Mouse (Mus musculus): ENCODE results near the gene Shank1.

Shank1 gene

DNA sequence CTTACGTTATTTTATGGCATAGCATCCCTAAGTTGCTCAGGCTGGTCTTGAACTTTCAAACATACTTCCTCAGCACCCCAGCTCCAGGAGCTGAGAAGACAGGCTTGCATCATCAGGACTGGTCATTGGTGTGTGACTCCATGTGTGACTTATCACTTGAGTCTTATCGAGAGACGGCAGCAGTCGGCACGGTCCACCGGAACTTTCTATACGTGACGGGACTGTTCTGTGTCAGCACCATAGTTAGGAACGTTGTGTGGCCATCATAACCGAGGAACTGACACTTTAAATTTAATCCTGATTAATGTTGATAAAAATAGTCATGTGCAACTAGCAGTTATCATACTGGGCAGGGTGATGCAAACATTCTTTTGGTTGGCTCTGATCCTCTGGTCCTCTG lies 31.1 kb downstream of the Shank1 start:
- DNase-seq (ENCODE audit: low read depth, low spot score), result no peak

DNA sequence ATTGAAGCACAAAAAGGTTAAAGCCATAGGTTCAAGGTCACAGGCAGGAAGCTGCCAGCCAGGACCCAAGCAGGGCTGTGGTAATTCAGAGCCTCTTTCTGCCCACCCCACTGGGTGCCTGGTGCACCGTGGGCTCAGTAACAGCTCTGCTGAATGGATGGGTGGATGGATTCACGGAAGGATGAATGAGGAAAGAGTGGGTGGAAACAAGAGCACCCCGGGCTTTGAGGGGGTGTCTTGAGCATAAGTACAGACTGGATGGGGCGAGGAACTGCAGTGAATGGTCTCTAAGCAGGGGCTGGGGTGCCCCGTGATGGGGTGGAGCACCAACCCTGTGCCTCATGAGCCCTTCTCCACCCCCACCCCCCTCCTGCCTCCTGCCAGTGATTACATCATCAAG lies 31.7 kb downstream of the Shank1 start:
- DNase-seq (ENCODE audit: low read depth, low spot score), result no peak

DNA sequence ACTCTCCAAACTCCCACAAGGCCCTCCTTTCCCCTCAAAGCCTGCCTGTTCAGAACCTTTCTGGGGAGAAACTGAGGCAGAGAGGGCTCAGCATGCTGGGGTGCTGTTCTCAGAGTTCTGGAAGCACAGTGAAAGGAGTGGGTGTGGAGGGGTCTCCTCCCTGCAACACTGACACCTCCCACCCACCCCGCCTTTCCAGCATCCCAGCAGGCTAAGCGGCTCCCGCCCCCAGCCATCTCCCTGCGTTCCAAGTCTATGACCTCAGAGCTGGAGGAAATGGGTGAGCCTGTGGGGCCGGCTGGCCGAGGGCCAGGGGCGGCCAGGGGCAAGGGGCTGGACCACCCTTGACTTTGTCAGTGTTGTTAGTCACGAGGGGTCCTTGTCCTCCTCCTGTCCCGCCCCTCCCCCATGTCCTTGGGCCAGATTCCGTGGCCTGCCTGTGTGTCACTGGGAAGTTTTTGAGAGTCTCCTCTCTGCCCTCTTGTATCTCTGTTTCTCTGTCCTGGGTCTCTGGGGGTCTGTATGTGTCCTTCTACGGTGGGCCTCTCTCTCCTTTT lies 33.5 kb downstream of the Shank1 start:
- DNase-seq (ENCODE audit: low read depth, low spot score), result no peak

GRCm38 (mm10) chr7:44344622-44345021 lies 34.6 kb downstream of the Shank1 start:
- DNase-seq (ENCODE audit: low read depth, low spot score), result no peak

DNA sequence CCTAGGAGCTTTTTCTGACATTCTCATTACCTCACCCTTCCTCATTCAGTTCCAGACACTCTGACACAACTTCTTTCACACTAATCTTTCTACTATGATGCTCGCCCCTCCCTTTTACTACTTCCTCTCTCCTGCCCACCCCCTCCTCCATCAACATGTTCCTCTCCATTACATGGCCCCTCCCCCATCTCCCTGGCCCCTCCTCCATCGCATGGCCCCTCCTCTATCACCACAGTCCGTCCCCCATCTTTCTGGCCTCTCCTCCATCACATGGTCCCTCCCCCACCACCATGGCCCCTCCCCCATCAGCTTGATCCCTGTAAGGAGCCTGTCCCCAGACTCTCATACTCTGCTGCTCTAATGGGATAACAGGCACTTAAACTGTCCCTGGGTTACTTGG lies 39.0 kb downstream of the Shank1 start:
- no peak for DNase-seq (ENCODE audit: low read depth, low spot score)

DNA sequence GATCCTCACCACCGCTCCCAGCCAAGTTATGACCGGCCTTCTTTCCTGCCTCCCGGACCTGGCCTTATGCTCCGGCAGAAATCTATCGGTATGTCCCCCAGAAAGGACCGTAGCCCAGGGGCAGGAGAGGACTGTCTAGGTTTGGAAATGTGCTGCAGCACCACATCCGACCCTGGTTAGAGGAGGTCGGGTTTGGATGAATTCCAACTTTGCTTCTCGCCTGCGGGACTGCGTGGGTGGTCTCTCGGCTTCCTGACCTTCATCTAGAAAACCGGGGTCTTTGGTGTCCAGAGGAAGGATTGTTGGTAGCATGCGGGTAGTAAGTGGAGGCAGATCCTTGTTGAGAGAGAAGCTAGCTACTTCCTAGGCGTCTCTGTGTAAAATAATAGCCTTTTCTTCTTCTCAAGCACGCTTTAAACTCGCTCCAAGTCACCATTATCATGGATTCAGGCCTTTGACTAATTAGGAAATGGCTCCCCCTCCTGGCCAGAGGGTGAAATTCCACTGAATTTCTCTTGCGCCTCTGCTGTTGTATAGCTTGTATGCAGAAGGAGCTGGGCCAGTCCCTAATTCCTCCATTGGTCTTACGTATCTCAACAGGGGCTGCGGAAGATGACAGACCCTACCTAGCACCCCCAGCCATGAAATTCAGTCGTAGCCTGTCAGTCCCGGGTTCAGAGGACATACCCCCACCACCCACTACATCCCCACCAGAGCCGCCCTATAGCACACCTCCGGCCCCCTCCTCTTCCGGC lies 41.1 kb downstream of the Shank1 start:
- DNase-seq (ENCODE audit: low read depth, low spot score), result peak; percentile 52

- DNase-seq (ENCODE audit: low read depth, low spot score), result no peak
Measured at GRCm38 (mm10) chr7:44351881-44352749, 42.1 kb downstream of the Shank1 start.

GRCm38 (mm10) chr7:44352750-44353600 lies 42.9 kb downstream of the Shank1 start:
- no peak for DNase-seq (ENCODE audit: low read depth, low spot score)

DNA sequence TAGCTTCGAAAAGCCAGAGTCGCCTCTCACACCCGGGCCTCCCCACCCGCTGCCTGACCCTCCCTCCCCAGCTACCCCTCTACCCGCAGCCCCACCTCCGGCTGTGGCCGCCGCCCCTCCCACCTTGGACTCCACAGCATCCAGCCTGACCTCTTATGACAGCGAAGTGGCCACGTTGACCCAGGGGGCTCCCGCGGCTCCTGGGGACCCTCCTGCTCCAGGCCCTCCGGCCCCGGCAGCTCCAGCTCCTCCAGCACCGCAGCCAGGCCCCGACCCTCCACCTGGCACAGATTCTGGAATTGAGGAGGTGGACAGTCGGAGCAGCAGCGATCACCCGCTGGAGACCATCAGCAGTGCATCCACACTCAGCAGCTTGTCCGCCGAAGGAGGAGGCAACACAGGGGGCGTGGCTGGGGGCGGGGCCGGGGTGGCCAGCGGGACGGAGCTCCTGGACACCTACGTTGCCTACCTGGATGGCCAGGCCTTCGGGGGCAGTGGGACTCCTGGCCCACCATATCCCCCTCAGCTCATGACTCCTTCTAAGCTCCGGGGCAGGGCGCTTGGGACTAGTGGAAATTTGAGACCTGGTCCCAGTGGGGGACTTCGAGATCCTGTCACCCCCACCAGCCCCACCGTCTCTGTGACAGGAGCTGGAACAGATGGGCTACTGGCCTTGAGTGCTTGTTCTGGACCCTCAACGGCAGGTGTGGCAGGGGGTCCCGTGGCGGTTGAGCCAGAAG lies 43.7 kb downstream of the Shank1 start:
- no peak for DNase-seq (ENCODE audit: low read depth, low spot score)

DNA sequence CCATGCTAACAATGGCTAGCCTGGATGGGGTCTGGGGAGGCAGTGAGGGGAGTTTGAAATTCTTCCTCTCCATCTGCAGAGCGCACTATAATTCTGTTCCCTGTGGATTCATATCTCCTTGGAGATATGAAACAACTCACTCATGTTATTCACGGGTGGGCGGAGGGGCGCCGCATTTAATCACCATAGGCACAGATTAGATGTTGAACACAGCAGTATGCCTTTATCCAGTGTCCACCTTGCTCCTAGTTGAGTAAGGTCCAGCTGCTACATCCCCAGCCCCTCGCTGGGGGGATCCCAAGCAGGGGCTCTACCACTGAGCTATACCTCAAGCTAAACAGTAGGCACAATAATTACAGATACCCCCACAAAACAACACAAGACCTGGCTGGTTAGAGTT lies 45.4 kb downstream of the Shank1 start:
- DNase-seq (ENCODE audit: low read depth, low spot score), result no peak

- DNase-seq (ENCODE audit: low read depth, low spot score), result no peak
Measured at GRCm38 (mm10) chr7:44356590-44357481, 46.8 kb downstream of the Shank1 start.

DNA sequence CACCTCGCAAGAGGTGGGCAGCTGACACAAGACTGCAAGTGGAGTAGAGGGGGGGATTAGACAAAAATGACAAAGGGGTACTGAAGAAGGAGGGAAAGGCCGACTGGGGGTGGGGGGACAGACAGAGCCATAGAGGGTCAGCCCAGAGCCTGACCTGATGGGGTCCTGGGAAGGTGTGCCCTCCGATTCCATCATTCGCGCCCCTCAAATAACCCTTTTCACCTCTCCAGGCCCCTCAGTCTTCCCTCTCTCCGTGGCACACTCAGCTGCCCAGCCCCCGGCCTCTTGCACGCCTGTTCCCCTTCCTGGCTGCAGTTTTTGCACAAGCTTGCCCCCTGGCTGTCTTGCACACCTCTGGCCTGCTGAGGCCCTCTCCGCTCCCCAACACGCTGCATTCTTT lies 47.5 kb downstream of the Shank1 start:
- DNase-seq (ENCODE audit: low read depth, low spot score), result no peak

- no peak for DNase-seq (ENCODE audit: low read depth, low spot score)
Measured at GRCm38 (mm10) chr7:44358012-44358411, 48.0 kb downstream of the Shank1 start.

GRCm38 (mm10) chr7:44358886-44359654 lies 49.0 kb downstream of the Shank1 start:
- no peak for DNase-seq (ENCODE audit: low read depth, low spot score)

- peak; percentile 26 for DNase-seq (ENCODE audit: low read depth, low spot score)
Measured at GRCm38 (mm10) chr7:44359908-44360672, 50.0 kb downstream of the Shank1 start.

- DNase-seq (ENCODE audit: low read depth, low spot score), result no peak
Measured at GRCm38 (mm10) chr7:44360792-44361301, 50.8 kb downstream of the Shank1 start.

- no peak for DNase-seq (ENCODE audit: low read depth, low spot score)
Measured at GRCm38 (mm10) chr7:44372678-44373077, 62.6 kb downstream of the Shank1 start.

DNA sequence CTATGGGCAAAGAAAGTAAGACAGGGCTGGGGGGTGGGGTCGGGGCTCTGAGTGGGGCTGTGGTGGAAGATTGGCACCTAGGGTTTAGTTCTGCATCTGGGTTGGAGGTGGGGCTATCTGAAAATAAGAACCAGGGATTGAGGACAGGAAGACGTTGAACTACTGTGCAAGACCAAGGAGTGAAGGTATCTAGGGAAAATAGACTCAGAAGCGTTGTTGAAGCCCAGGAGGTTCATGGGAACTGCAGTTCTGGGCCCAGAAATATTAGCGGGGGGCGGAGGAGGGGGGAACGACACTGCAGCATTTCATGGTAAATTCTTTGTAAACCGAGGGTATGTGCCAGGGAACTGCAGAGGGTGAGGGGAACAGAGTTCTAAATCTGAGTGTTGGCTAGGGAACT lies 63.4 kb downstream of the Shank1 start:
- no peak for DNase-seq (ENCODE audit: low read depth, low spot score)
